Mouse (Mus musculus): ENCODE data around the gene Wipi2. TPM values are rescaled to one million over a fixed set of nuclear protein-coding genes. Genes with fewer than 3 reads are reported as not detected.

Wipi2 gene
- polyA plus RNA-seq, 1 experiment from 2014 or later, result 50.2 TPM

DNA sequence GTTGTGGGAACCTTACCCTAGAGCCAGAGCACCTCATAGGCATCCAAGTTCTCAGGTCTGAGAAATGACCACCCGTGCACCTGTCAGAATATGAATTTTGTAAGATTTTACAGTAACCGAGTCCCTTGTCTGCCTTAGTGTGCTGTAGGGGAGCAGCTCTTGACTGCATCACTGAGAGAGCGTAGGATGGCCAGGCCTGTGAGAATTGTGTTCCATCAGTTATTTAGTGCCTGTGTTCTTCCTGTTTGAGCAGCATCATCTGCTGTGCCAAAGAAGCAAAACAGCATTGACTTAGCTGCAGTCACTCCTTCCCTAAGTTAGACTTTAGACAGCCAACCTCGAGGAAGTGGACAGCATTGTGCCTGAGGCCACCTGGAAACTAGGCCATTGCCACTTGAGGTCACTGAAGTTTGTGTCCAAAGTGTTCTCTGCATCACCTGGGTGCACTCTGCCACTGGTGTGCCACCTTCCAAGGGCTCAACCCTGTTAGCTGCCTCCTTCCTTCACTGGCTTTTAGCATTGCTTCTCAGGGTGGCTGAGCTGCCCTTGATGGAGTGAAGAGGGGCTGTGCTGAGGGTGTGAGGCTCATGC is 22.1 kb downstream of the Wipi2 start:
- WGBS, result 93% methylated on average over 4 of the region's 4 CpGs
- H3K27me3 ChIP-seq (replicated peaks; ENCODE audit: control insufficient read depth, insufficient read depth, low read length), result no peaks in the 10 kb centered on the region
- H3K9ac ChIP-seq (replicated peaks; ENCODE audit: low read depth, low read length), result no peak overlapping the region
- H3K4me2 ChIP-seq (ENCODE audit: low read length), result no peak overlapping the region
- 0 out of 2 replicates have a peak, but pooled peaks cover 2% of the 10 kb centered on the region for H3K4me1 ChIP-seq (replicated peaks; ENCODE audit: control insufficient read depth, insufficient read depth, low read length)
- 0 out of 2 replicates have a peak, but pooled peaks cover 3% of the 10 kb centered on the region for H3K36me3 ChIP-seq (ENCODE audit: control insufficient read depth, insufficient read depth)
- H3K4me3 ChIP-seq (replicated peaks; ENCODE audit: low read length), result no peak overlapping the region
- no peak for ATAC-seq
- H3K27ac ChIP-seq (ENCODE audit: low read length), result no peak overlapping the region
- H3K9me3 ChIP-seq (ENCODE audit: control insufficient read depth, low read length), result no peaks in the 10 kb centered on the region

GRCm38 (mm10) chr5:142650390-142650789 is 22.9 kb downstream of the Wipi2 start:
- no peaks in the 10 kb centered on the region for H3K36me3 ChIP-seq (ENCODE audit: control insufficient read depth, insufficient read depth)
- H3K9me3 ChIP-seq (ENCODE audit: control insufficient read depth, low read length), result no peaks in the 10 kb centered on the region
- no peak overlapping the region for H3K4me3 ChIP-seq (replicated peaks; ENCODE audit: low read length)
- 73% methylated on average over 3 of the region's 3 CpGs for WGBS
- H3K9ac ChIP-seq (replicated peaks; ENCODE audit: low read depth, low read length), result no peak overlapping the region
- 0 out of 2 replicates have a peak, but pooled peaks cover 2% of the 10 kb centered on the region for H3K4me1 ChIP-seq (replicated peaks; ENCODE audit: control insufficient read depth, insufficient read depth, low read length)
- H3K27ac ChIP-seq (ENCODE audit: low read length), result no peak overlapping the region
- no peaks in the 10 kb centered on the region for H3K27me3 ChIP-seq (replicated peaks; ENCODE audit: control insufficient read depth, insufficient read depth, low read length)
- ATAC-seq, result no peak
- no peak overlapping the region for H3K4me2 ChIP-seq (ENCODE audit: low read length)

GRCm38 (mm10) chr5:142650794-142651497 is 23.4 kb downstream of the Wipi2 start:
- H3K9ac ChIP-seq (replicated peaks; ENCODE audit: low read depth, low read length), result no peak overlapping the region
- no peaks in the 10 kb centered on the region for H3K36me3 ChIP-seq (ENCODE audit: control insufficient read depth, insufficient read depth)
- no peak overlapping the region for H3K27ac ChIP-seq (ENCODE audit: low read length)
- H3K9me3 ChIP-seq (ENCODE audit: control insufficient read depth, low read length), result no peaks in the 10 kb centered on the region
- H3K4me1 ChIP-seq (replicated peaks; ENCODE audit: control insufficient read depth, insufficient read depth, low read length), result 0 out of 2 replicates have a peak, but pooled peaks cover 2% of the 10 kb centered on the region
- ATAC-seq, result no peak
- 86% methylated on average over 6 of the region's 6 CpGs for WGBS
- no peak overlapping the region for H3K4me3 ChIP-seq (replicated peaks; ENCODE audit: low read length)
- H3K4me2 ChIP-seq (ENCODE audit: low read length), result no peak overlapping the region
- H3K27me3 ChIP-seq (replicated peaks; ENCODE audit: control insufficient read depth, insufficient read depth, low read length), result no peaks in the 10 kb centered on the region

DNA sequence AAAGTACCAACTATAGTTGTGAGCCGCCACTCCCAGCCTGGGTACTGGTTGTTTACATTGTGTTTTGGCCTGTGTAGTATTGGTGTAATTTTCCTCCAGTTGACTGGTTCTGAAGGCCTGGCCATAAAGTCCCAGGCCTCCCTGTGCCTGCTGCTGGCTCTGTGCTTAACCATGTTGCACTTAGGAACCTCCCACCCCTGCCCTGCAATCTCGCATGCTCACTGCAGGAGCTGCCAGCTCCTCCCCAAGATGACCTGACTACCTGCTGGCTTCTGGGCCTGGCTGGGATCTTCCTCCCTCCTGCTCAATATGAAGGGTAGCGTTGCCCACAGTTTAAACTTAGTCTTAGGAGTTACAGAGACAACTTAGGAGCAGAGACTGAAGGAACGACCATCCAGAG is 24.8 kb downstream of the Wipi2 start:
- WGBS, result 80% methylated on average over 4 of the region's 4 CpGs
- Histone ChIP-seq H3K9ac (replicated peaks; ENCODE audit: low read depth, low read length) (no peak overlapping the region), H3K4me2 (ENCODE audit: low read length) (no peak overlapping the region), H3K27me3 (replicated peaks; ENCODE audit: control insufficient read depth, insufficient read depth, low read length) (no peaks in the 10 kb centered on the region), H3K4me1 (replicated peaks; ENCODE audit: control insufficient read depth, insufficient read depth, low read length) (0 out of 2 replicates have a peak, but pooled peaks cover 2% of the 10 kb centered on the region), H3K36me3 (ENCODE audit: control insufficient read depth, insufficient read depth) (peaks cover 7% of the 10 kb centered on the region), H3K4me3 (replicated peaks; ENCODE audit: low read length) (no peak overlapping the region), H3K9me3 (ENCODE audit: control insufficient read depth, low read length) (no peaks in the 10 kb centered on the region), H3K27ac (ENCODE audit: low read length) (no peak overlapping the region)
- ATAC-seq, result no peak

GRCm38 (mm10) chr5:142660656-142661434 is 33.3 kb downstream of the Wipi2 start:
- ATAC-seq, result no peak
- Histone ChIP-seq H3K27ac (ENCODE audit: low read length) (no peak overlapping the region), H3K27me3 (replicated peaks; ENCODE audit: control insufficient read depth, insufficient read depth, low read length) (no peaks in the 10 kb centered on the region), H3K9ac (replicated peaks; ENCODE audit: low read depth, low read length) (no peak overlapping the region), H3K9me3 (ENCODE audit: control insufficient read depth, low read length) (no peaks in the 10 kb centered on the region), H3K4me1 (replicated peaks; ENCODE audit: control insufficient read depth, insufficient read depth, low read length) (no peaks in the 10 kb centered on the region), H3K36me3 (ENCODE audit: control insufficient read depth, insufficient read depth) (peaks cover 50% of the 10 kb centered on the region), H3K4me3 (replicated peaks; ENCODE audit: low read length) (no peak overlapping the region), H3K4me2 (ENCODE audit: low read length) (no peak overlapping the region)
- 86% methylated on average over 7 of the region's 7 CpGs for WGBS

DNA sequence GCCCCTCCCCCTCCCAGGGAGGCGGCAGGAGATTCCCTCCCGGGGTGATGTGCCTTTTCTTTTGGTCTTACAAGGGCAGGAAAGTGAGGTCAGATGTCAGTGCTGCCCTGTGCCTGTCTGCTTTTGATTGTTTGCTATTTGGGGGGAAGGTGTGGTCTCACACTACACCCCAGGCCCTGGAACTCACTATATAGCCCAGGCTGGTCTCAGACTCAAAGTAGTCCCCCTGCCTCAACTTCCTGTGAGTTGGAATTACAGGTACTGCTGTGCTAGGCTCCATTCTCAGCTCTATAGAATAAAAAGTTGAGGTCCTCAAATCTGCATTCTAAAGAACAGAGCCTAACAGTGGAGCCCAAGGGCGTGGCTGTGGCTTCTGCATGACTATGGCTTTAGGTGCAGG is 40.4 kb downstream of the Wipi2 start:
- Histone ChIP-seq H3K4me1 (replicated peaks; ENCODE audit: control insufficient read depth, insufficient read depth, low read length) (no peaks in the 10 kb centered on the region), H3K9me3 (ENCODE audit: control insufficient read depth, low read length) (no peaks in the 10 kb centered on the region), H3K27ac (ENCODE audit: low read length) (no peak overlapping the region), H3K4me3 (replicated peaks; ENCODE audit: low read length) (no peak overlapping the region), H3K36me3 (ENCODE audit: control insufficient read depth, insufficient read depth) (peaks cover 28% of the 10 kb centered on the region), H3K4me2 (ENCODE audit: low read length) (no peak overlapping the region), H3K27me3 (replicated peaks; ENCODE audit: control insufficient read depth, insufficient read depth, low read length) (no peaks in the 10 kb centered on the region), H3K9ac (replicated peaks; ENCODE audit: low read depth, low read length) (no peak overlapping the region)
- WGBS, result 40% methylated on average over 3 of the region's 3 CpGs
- ATAC-seq, result no peak

- H3K9me3 ChIP-seq (ENCODE audit: control insufficient read depth, low read length), result no peaks in the 10 kb centered on the region
- H3K27me3 ChIP-seq (replicated peaks; ENCODE audit: control insufficient read depth, insufficient read depth, low read length), result no peaks in the 10 kb centered on the region
- ATAC-seq, result no peak
- H3K9ac ChIP-seq (replicated peaks; ENCODE audit: low read depth, low read length), result no peak overlapping the region
- H3K36me3 ChIP-seq (ENCODE audit: control insufficient read depth, insufficient read depth), result peaks cover 24% of the 10 kb centered on the region
- no peak overlapping the region for H3K4me3 ChIP-seq (replicated peaks; ENCODE audit: low read length)
- H3K4me2 ChIP-seq (ENCODE audit: low read length), result no peak overlapping the region
- 88% methylated on average over 11 of the region's 11 CpGs for WGBS
- no peaks in the 10 kb centered on the region for H3K4me1 ChIP-seq (replicated peaks; ENCODE audit: control insufficient read depth, insufficient read depth, low read length)
- H3K27ac ChIP-seq (ENCODE audit: low read length), result no peak overlapping the region
These were observed 41.2 kb downstream of the Wipi2 start for GRCm38 (mm10) chr5:142668556-142669263.

- WGBS, result 65% methylated on average over 7 of the region's 7 CpGs
- Histone ChIP-seq H3K36me3 (ENCODE audit: control insufficient read depth, insufficient read depth) (peaks cover 19% of the 10 kb centered on the region), H3K4me2 (ENCODE audit: low read length) (no peak overlapping the region), H3K9ac (replicated peaks; ENCODE audit: low read depth, low read length) (no peak overlapping the region), H3K27ac (ENCODE audit: low read length) (no peak overlapping the region), H3K4me3 (replicated peaks; ENCODE audit: low read length) (no peak overlapping the region), H3K4me1 (replicated peaks; ENCODE audit: control insufficient read depth, insufficient read depth, low read length) (no peaks in the 10 kb centered on the region), H3K27me3 (replicated peaks; ENCODE audit: control insufficient read depth, insufficient read depth, low read length) (no peaks in the 10 kb centered on the region), H3K9me3 (ENCODE audit: control insufficient read depth, low read length) (no peaks in the 10 kb centered on the region)
- ATAC-seq, result no peak
These were observed 42.2 kb downstream of the Wipi2 start for GRCm38 (mm10) chr5:142669726-142670125.

DNA sequence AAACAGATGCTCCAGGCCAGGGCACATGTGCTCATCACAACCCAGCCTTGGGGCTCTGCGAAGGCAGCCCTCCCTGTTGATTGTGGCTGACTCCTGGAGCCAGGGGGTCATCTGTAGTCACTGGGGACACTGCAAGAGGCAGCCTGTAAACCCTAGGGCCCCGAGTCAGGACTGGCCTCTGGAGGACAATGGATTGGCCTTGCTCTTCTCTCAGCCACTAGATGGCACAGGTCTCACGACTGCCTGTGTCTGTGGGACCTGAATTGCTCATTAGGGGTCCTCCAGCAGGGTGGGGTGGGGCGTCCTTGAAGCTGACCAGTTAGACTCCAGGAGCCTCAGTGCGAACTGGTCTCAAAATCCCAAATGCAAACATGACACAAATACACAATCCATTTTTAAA is 45.6 kb downstream of the Wipi2 start:
- H3K27ac ChIP-seq (ENCODE audit: low read length), result no peak overlapping the region
- H3K4me3 ChIP-seq (replicated peaks; ENCODE audit: low read length), result no peak overlapping the region
- H3K4me1 ChIP-seq (replicated peaks; ENCODE audit: control insufficient read depth, insufficient read depth, low read length), result no peaks in the 10 kb centered on the region
- no peaks in the 10 kb centered on the region for H3K9me3 ChIP-seq (ENCODE audit: control insufficient read depth, low read length)
- 17% methylated on average over 5 of the region's 5 CpGs for WGBS
- ATAC-seq, result peak; percentile 64; the same call in 1 of the 2 replicates
- no peak overlapping the region for H3K4me2 ChIP-seq (ENCODE audit: low read length)
- no peaks in the 10 kb centered on the region for H3K36me3 ChIP-seq (ENCODE audit: control insufficient read depth, insufficient read depth)
- H3K27me3 ChIP-seq (replicated peaks; ENCODE audit: control insufficient read depth, insufficient read depth, low read length), result no peaks in the 10 kb centered on the region
- no peak overlapping the region for H3K9ac ChIP-seq (replicated peaks; ENCODE audit: low read depth, low read length)

Measured in forebrain, embryonic 16.5 days (tissue).